Mouse (Mus musculus): ENCODE measurements at regions not wholly inside any gene's neighbourhood (a gene's known extent, or its start where the extent isn't known, plus 50 kb on each side); places are given as distances from the start of the nearest gene placed in this dataset. TPM values are rescaled to one million over a fixed set of nuclear protein-coding genes. Genes with fewer than 3 reads are reported as not detected.

DNA sequence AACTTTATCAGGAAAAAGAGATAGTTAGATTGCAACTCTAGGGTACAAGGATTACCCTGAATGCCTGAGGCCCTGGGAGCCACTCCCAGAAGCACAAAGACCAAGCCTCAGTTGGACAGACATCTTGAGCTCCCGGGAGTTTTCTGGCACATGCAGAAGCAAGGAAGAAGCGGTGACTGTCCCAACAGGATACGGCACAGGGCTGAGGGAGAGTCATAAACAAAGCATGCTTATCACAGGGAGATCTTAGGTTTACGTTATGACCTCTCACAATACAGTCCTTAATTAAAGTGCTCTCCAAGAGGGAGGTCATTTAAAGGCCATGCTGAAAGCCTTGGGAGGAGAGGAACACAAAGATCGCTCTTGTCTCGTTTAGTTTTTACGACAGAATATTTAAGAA, 143.1 kb downstream of the Gm11361 start:
- no peaks in the 10 kb centered on the region for H3K36me3 ChIP-seq (replicated peaks; ENCODE audit: insufficient read depth, low read length)
- 63% methylated on average over 7 of the region's 7 CpGs for WGBS (ENCODE audit: insufficient replicate concordance)
- DNase-seq (no peak), ATAC-seq (no peak)
- no peak overlapping the region for H3K4me3 ChIP-seq (ENCODE audit: low read depth, low read length)
- H3K4me1 ChIP-seq (ENCODE audit: insufficient read depth): no peaks in the 10 kb centered on the region
- no peak overlapping the region for H3K9ac ChIP-seq (replicated peaks)
- H3K27ac ChIP-seq (ENCODE audit: low read depth): no peak overlapping the region
- no peak overlapping the region for H3K4me2 ChIP-seq (ENCODE audit: low read depth, low read length)
- no peaks in the 10 kb centered on the region for H3K27me3 ChIP-seq (ENCODE audit: insufficient read depth, low read length)
- no peaks in the 10 kb centered on the region for H3K9me3 ChIP-seq (ENCODE audit: low read length)
- TF ChIP-seq CTCF (IDR thresholded peaks at IDR 0.05; ENCODE audit: low read depth): no peak
- TF ChIP-seq EP300 (IDR thresholded peaks at IDR 0.05; ENCODE audit: low read depth): no peak

Small RNA genes lying in the stretch of these regions (microRNA-seq; reads per million reads assigned to microRNA genes)
- gene Mir6368: not detected
